12 mouse cellular contexts compared by ENCODE assay signal in genomic region chr19:55792571-55792970, GRCm38 (mm10). TPM values are rescaled to one million over a fixed set of nuclear protein-coding genes. Genes with fewer than 3 reads are reported as not detected.
A peak's percentile ranks its signal among the peaks of the same experiment; 100 is the strongest.
DNase-seq lines count a peak whose midpoint lies in the region; ATAC-seq lines count a peak whose summit lies in the region.
"Had no signal": no experiment of that assay in that cellular context is flagged by ENCODE, and none has a peak within 500 bp of the region (broad histone marks: within the 10 kb centered on the region; RNA-seq: fewer than 3 reads in every experiment).

No protein-coding gene starts in this region.

- 50% methylated on average over 5 of the region's 5 CpGs for WGBS in intestine, embryonic 16.5 days
- WGBS in intestine, embryonic 15.5 days, result 42% methylated on average over 5 of the region's 5 CpGs
- WGBS in forebrain, embryonic 12.5 days, result 81% methylated on average over 5 of the region's 5 CpGs

- H3K4me3 ChIP-seq in intestine, embryonic 16.5 days (ENCODE audit: low read length), result no peak overlapping the region
- no peak overlapping the region for H3K4me3 ChIP-seq in intestine, embryonic 15.5 days (replicated peaks)
- H3K4me3 ChIP-seq in forebrain, embryonic 12.5 days (replicated peaks), result no peak overlapping the region
- H3K4me3 ChIP-seq: embryonic facial prominence, embryonic 15.5 days; stomach, embryonic 15.5 days had no signal

- no peaks in the 10 kb centered on the region for H3K27me3 ChIP-seq in intestine, embryonic 16.5 days (replicated peaks; ENCODE audit: control insufficient read depth, insufficient read depth, low read length)
- no peaks in the 10 kb centered on the region for H3K27me3 ChIP-seq in intestine, embryonic 15.5 days (replicated peaks)
- no peaks in the 10 kb centered on the region for H3K27me3 ChIP-seq in forebrain, embryonic 12.5 days
- H3K27me3 ChIP-seq: embryonic facial prominence, embryonic 15.5 days; stomach, embryonic 15.5 days had no signal

- H3K4me2 ChIP-seq in intestine, embryonic 16.5 days (ENCODE audit: low read depth, low read length), result no peak overlapping the region
- no peak overlapping the region for H3K4me2 ChIP-seq in intestine, embryonic 15.5 days (replicated peaks)
- H3K4me2 ChIP-seq in forebrain, embryonic 12.5 days, result no peak overlapping the region
- H3K4me2 ChIP-seq: embryonic facial prominence, embryonic 15.5 days; stomach, embryonic 15.5 days had no signal

- peak overlapping the region; percentile 21; the same call in 1 of the 2 replicates for H3K27ac ChIP-seq in intestine, embryonic 16.5 days (ENCODE audit: low read length)
- H3K27ac ChIP-seq in intestine, embryonic 15.5 days, result no peak overlapping the region
- H3K27ac ChIP-seq in forebrain, embryonic 12.5 days, result no peak overlapping the region
- H3K27ac ChIP-seq: embryonic facial prominence, embryonic 15.5 days had no signal

- no peaks in the 10 kb centered on the region for H3K9me3 ChIP-seq in intestine, embryonic 16.5 days (ENCODE audit: control insufficient read depth, low read length)
- no peaks in the 10 kb centered on the region for H3K9me3 ChIP-seq in intestine, embryonic 15.5 days
- no peaks in the 10 kb centered on the region for H3K9me3 ChIP-seq in forebrain, embryonic 12.5 days
- H3K9me3 ChIP-seq: embryonic facial prominence, embryonic 15.5 days; stomach, embryonic 15.5 days had no signal

- no peaks in the 10 kb centered on the region for H3K36me3 ChIP-seq in intestine, embryonic 16.5 days (ENCODE audit: control insufficient read depth, insufficient read depth, low read length)
- H3K36me3 ChIP-seq in intestine, embryonic 15.5 days, result no peaks in the 10 kb centered on the region
- no peaks in the 10 kb centered on the region; the same call in 1 of the 2 replicates for H3K36me3 ChIP-seq in forebrain, embryonic 12.5 days (replicated peaks)
- H3K36me3 ChIP-seq: stomach, embryonic 15.5 days had no signal

- H3K4me1 ChIP-seq in intestine, embryonic 16.5 days (ENCODE audit: control insufficient read depth, insufficient read depth, low read length), result peaks cover 49% of the 10 kb centered on the region
- H3K4me1 ChIP-seq in intestine, embryonic 15.5 days (replicated peaks), result peaks cover 39% of the 10 kb centered on the region
- peaks cover 49% of the 10 kb centered on the region for H3K4me1 ChIP-seq in forebrain, embryonic 12.5 days

- peak; percentile 83 for DNase-seq in CD4-positive, CD25-positive, alpha-beta regulatory T cell, adult 2 months (ENCODE audit: low read depth, low spot score)
- peak; percentile 12 to 22 for DNase-seq in natural killer cell, adult 2 months (ENCODE audit: low spot score in 2 of 2)
- no peak for DNase-seq in ovary, adult 18-20 months (ENCODE audit: low spot score)
- DNase-seq in left cerebral cortex, adult 8-10 months (ENCODE audit: low spot score in 2 of 2), result no peak
- DNase-seq: cerebellum, postnatal 14 days; kidney, adult 2 months had no signal

- no peak overlapping the region for H3K9ac ChIP-seq in intestine, embryonic 16.5 days (ENCODE audit: low read depth, low read length)
- no peak overlapping the region for H3K9ac ChIP-seq in intestine, embryonic 15.5 days
- H3K9ac ChIP-seq in forebrain, embryonic 12.5 days, result no peak overlapping the region
- H3K9ac ChIP-seq: embryonic facial prominence, embryonic 15.5 days; stomach, embryonic 15.5 days had no signal

- ATAC-seq in intestine, embryonic 16.5 days, result no peak
- no peak for ATAC-seq in intestine, embryonic 15.5 days
- peak; percentile 95 for ATAC-seq in activated CD4-positive, CD25-positive, alpha-beta regulatory T cell, adult 4 months
- no peak for ATAC-seq in forebrain, embryonic 12.5 days (ENCODE audit: low FRiP score)

RNA-seq across cellular contexts. Expression of gene Tcf7l2, which starts 51.0 kb away (rescaled TPM):
- 57.1 and 58.4 TPM in 2 replicates for polyA plus RNA-seq in intestine, embryonic 16.5 days (2015; fragmentation: Nextera tagmentation; extraction: Ambion mirVana)
- polyA plus RNA-seq in intestine, embryonic 15.5 days (2015; fragmentation: Nextera tagmentation; extraction: Ambion mirVana), result 65.0 and 78.9 TPM in 2 replicates
- 1 to 10 TPM; 1.6 TPM for polyA plus RNA-seq in activated CD4-positive, CD25-positive, alpha-beta regulatory T cell, adult 4 months (2017; shearing (Covaris generic))
- 212 and 220 TPM in 2 replicates for polyA plus RNA-seq in forebrain, embryonic 12.5 days (2016; fragmentation: Nextera tagmentation; extraction: Ambion mirVana)
- 10 to 100 TPM in 3 of 4 experiments, 1 to 10 TPM in 1; 9.6 to 12.4 (median 11.5) TPM for total RNA-seq in left cerebral cortex, adult 8-10 months (2022)

Comparison
In these comparisons a context has a peak if more than half of its experiments do, and no peak if none do; other contexts are left out.
1. DNase-seq: peak in CD4-positive, CD25-positive, alpha-beta regulatory T cell, adult 2 months (single experiment) and natural killer cell, adult 2 months (2 of 2); none in ovary, adult 18-20 months (single experiment) and left cerebral cortex, adult 8-10 months (0 of 2).
2. RNA of gene Tcf7l2, which starts 51.0 kb away (polyA plus RNA-seq): 212 to 220 TPM in forebrain, embryonic 12.5 days, 65.0 to 78.9 TPM in intestine, embryonic 15.5 days and 57.1 to 58.4 TPM in intestine, embryonic 16.5 days; 1.6 TPM in activated CD4-positive, CD25-positive, alpha-beta regulatory T cell, adult 4 months; every median in the first group is over 10 times any median in the second.